Mouse (Mus musculus): ENCODE measurements around the gene Ywhag. TPM values are rescaled to one million over a fixed set of nuclear protein-coding genes. Genes with fewer than 3 reads are reported as not detected.

The Ywhag gene
- polyA plus RNA-seq, 1 experiment from 2014 or later: 57.1 TPM

- Histone ChIP-seq H3K4me1 (replicated peaks; ENCODE audit: control insufficient read depth, insufficient read depth, low read length) (no peaks in the 10 kb centered on the region), H3K4me2 (replicated peaks; ENCODE audit: low read depth) (peak overlapping the region; percentile 80), H3K9me3 (ENCODE audit: control insufficient read depth) (no peaks in the 10 kb centered on the region), H3K27me3 (replicated peaks; ENCODE audit: control insufficient read depth, insufficient read depth, low read length) (peaks cover 53% of the 10 kb centered on the region), H3K4me3 (ENCODE audit: low read depth, low read length) (peak overlapping the region; percentile 40), H3K36me3 (ENCODE audit: control insufficient read depth, insufficient read depth) (no peaks in the 10 kb centered on the region), H3K9ac (ENCODE audit: low read depth, low read length) (no peak overlapping the region), H3K27ac (ENCODE audit: low read depth, low read length) (no peak overlapping the region)
- no peak for ATAC-seq
- TF ChIP-seq CTCF (IDR thresholded peaks at IDR 0.05; ENCODE audit: low read depth): no peak
- WGBS: 2% methylated on average over 89 of the region's 89 CpGs
Measured at GRCm38 (mm10) chr5:135867637-135868593, 66.5 kb downstream of the Ywhag start.

DNA sequence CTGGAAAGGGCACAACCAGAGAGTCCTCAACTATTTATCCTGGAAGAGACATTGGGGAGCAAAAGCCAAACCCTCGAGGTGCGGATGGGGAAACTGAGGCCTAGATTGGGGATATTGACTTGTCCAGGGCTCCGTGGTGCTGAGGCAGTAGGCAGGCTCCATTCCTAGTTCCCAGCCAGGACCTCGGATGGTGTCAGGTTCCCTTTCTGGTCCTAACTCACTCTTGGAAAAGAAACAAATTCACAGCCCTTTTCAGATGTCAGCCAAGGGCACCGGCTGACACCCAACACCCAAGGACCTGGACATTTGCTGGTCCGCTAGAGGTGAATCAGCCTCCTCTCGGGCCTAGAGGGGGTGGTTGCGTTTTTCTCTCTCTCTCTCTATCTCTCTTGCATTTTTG is 67.8 kb downstream of the Ywhag start:
- H3K27me3 ChIP-seq (replicated peaks; ENCODE audit: control insufficient read depth, insufficient read depth, low read length): peaks cover 57% of the 10 kb centered on the region
- H3K9ac ChIP-seq (ENCODE audit: low read depth, low read length): no peak overlapping the region
- 56% methylated on average over 8 of the region's 8 CpGs for WGBS
- no peak for ATAC-seq
- TF ChIP-seq CTCF (IDR thresholded peaks at IDR 0.05; ENCODE audit: low read depth): no peak
- H3K27ac ChIP-seq (ENCODE audit: low read depth, low read length): no peak overlapping the region
- H3K4me2 ChIP-seq (replicated peaks; ENCODE audit: low read depth): no peak overlapping the region
- H3K9me3 ChIP-seq (ENCODE audit: control insufficient read depth): no peaks in the 10 kb centered on the region
- H3K4me3 ChIP-seq (ENCODE audit: low read depth, low read length): no peak overlapping the region
- H3K36me3 ChIP-seq (ENCODE audit: control insufficient read depth, insufficient read depth): no peaks in the 10 kb centered on the region
- H3K4me1 ChIP-seq (replicated peaks; ENCODE audit: control insufficient read depth, insufficient read depth, low read length): no peaks in the 10 kb centered on the region

Other genes starting within 250 kb of the Ywhag start
- 127 and 132 TPM in 2 replicates for gene Tmem120a, start 190.2 kb downstream of the Ywhag start, polyA plus RNA-seq (2015; fragmentation: Nextera tagmentation; extraction: Ambion mirVana)
- gene Styxl1, start 156.2 kb downstream of the Ywhag start, polyA plus RNA-seq (2015; fragmentation: Nextera tagmentation; extraction: Ambion mirVana): 0.21 and 0.27 TPM in 2 replicates
- 798 and 872 TPM in 2 replicates for gene Mdh2, start 156.1 kb downstream of the Ywhag start, polyA plus RNA-seq (2015; fragmentation: Nextera tagmentation; extraction: Ambion mirVana)
- 0.82 and 0.91 TPM in 2 replicates for gene Srrm3, start 127.7 kb downstream of the Ywhag start, polyA plus RNA-seq (2015; fragmentation: Nextera tagmentation; extraction: Ambion mirVana)
- gene Hspb1, start 46.7 kb downstream of the Ywhag start, polyA plus RNA-seq (2015; fragmentation: Nextera tagmentation; extraction: Ambion mirVana): 107 and 120 TPM in 2 replicates
- gene Ssc4d, start 39.9 kb upstream of the Ywhag start, polyA plus RNA-seq (2015; fragmentation: Nextera tagmentation; extraction: Ambion mirVana): 2.2 and 2.4 TPM in 2 replicates
- gene Zp3, start 45.5 kb upstream of the Ywhag start, polyA plus RNA-seq (2015; fragmentation: Nextera tagmentation; extraction: Ambion mirVana): not detected in 2 replicates
- 10.5 TPM in 2 replicates for gene Dtx2, start 60.2 kb upstream of the Ywhag start, polyA plus RNA-seq (2015; fragmentation: Nextera tagmentation; extraction: Ambion mirVana)
- gene Upk3b, start 103.9 kb upstream of the Ywhag start, polyA plus RNA-seq (2015; fragmentation: Nextera tagmentation; extraction: Ambion mirVana): 18.3 and 21.3 TPM in 2 replicates
- gene Upk3bl, start 119.9 kb upstream of the Ywhag start, polyA plus RNA-seq (2015; fragmentation: Nextera tagmentation; extraction: Ambion mirVana): 0.39 TPM in 1 of 2 replicates, not detected in the other
- 8.1 and 8.7 TPM in 2 replicates for gene Rasa4, start 149.3 kb upstream of the Ywhag start, polyA plus RNA-seq (2015; fragmentation: Nextera tagmentation; extraction: Ambion mirVana)
- 152 and 169 TPM in 2 replicates for gene Polr2j, start 182.0 kb upstream of the Ywhag start, polyA plus RNA-seq (2015; fragmentation: Nextera tagmentation; extraction: Ambion mirVana)
- gene Lrwd1, start 201.5 kb upstream of the Ywhag start, polyA plus RNA-seq (2015; fragmentation: Nextera tagmentation; extraction: Ambion mirVana): 7.5 and 7.8 TPM in 2 replicates
- 11.0 and 12.6 TPM in 2 replicates for gene Alkbh4, start 201.5 kb upstream of the Ywhag start, polyA plus RNA-seq (2015; fragmentation: Nextera tagmentation; extraction: Ambion mirVana)
- 4.3 and 5.1 TPM in 2 replicates for gene Orai2, start 236.1 kb upstream of the Ywhag start, polyA plus RNA-seq (2015; fragmentation: Nextera tagmentation; extraction: Ambion mirVana)